Mouse (Mus musculus): ENCODE measurements around the gene Gm16253. TPM values are rescaled to one million over a fixed set of nuclear protein-coding genes. Genes with fewer than 3 reads are reported as not detected.
A peak's percentile ranks its signal among the peaks of the same experiment; 100 is the strongest.

Gm16253 gene
- not detected in 2 replicates for polyA plus RNA-seq (2011; ENCODE audit: insufficient read depth, insufficient read length, low replicate concordance, missing spikeins)

- Histone ChIP-seq H3K4me3 (replicated peaks; ENCODE audit: control insufficient read depth, low read depth, low read length) (peak within 1 kb of the TSS; percentile 24), H3K4me1 (ENCODE audit: control insufficient read depth, insufficient read depth, low read length) (peaks cover 1% of the 10 kb centered on the region; the same call in 1 of the 2 replicates), H3K27ac (ENCODE audit: control insufficient read depth, insufficient read depth, low read depth, low read length, poor library complexity) (peak within 1 kb of the TSS; percentile 50)
- 19% methylated on average over 17 of the region's 17 CpGs for WGBS
- no peak for TF ChIP-seq POLR2A (IDR thresholded peaks at IDR 0.05; ENCODE audit: borderline replicate concordance, control insufficient read depth, low read depth, low read length)
- no peak for TF ChIP-seq CTCF (IDR thresholded peaks at IDR 0.05; ENCODE audit: control insufficient read depth, insufficient read depth, low read length)
Observed at GRCm38 (mm10) chr3:96576690-96577541, at the start of gene Gm16253. Gm16253 (plus strand) TSS chr3:96576984.

- WGBS: 38% methylated on average over 9 of the region's 9 CpGs
- H3K4me3 ChIP-seq (replicated peaks; ENCODE audit: control insufficient read depth, low read depth, low read length): no peak overlapping the region
- TF ChIP-seq CTCF (IDR thresholded peaks at IDR 0.05; ENCODE audit: control insufficient read depth, insufficient read depth, low read length): no peak
- TF ChIP-seq POLR2A (IDR thresholded peaks at IDR 0.05; ENCODE audit: borderline replicate concordance, control insufficient read depth, low read depth, low read length): no peak
- H3K27ac ChIP-seq (ENCODE audit: control insufficient read depth, insufficient read depth, low read depth, low read length, poor library complexity): no peak overlapping the region
- no peaks in the 10 kb centered on the region for H3K4me1 ChIP-seq (ENCODE audit: control insufficient read depth, insufficient read depth, low read length)
Observed at GRCm38 (mm10) chr3:96528506-96528905, 48.3 kb upstream of the Gm16253 start.

GRCm38 (mm10) chr3:96532050-96532449 is 44.7 kb upstream of the Gm16253 start:
- Histone ChIP-seq H3K4me3 (replicated peaks; ENCODE audit: control insufficient read depth, low read depth, low read length) (no peak overlapping the region), H3K4me1 (ENCODE audit: control insufficient read depth, insufficient read depth, low read length) (no peaks in the 10 kb centered on the region), H3K27ac (ENCODE audit: control insufficient read depth, insufficient read depth, low read depth, low read length, poor library complexity) (no peak overlapping the region)
- 49% methylated on average over 7 of the region's 7 CpGs for WGBS
- no peak for TF ChIP-seq POLR2A (IDR thresholded peaks at IDR 0.05; ENCODE audit: borderline replicate concordance, control insufficient read depth, low read depth, low read length)
- TF ChIP-seq CTCF (IDR thresholded peaks at IDR 0.05; ENCODE audit: control insufficient read depth, insufficient read depth, low read length): no peak

GRCm38 (mm10) chr3:96534300-96534699 is 42.5 kb upstream of the Gm16253 start:
- H3K27ac ChIP-seq (ENCODE audit: control insufficient read depth, insufficient read depth, low read depth, low read length, poor library complexity): no peak overlapping the region

GRCm38 (mm10) chr3:96539316-96539715 is 37.5 kb upstream of the Gm16253 start:
- 78% methylated on average over 2 of the region's 2 CpGs for WGBS
- H3K4me3 ChIP-seq (replicated peaks; ENCODE audit: control insufficient read depth, low read depth, low read length): no peak overlapping the region
- H3K27ac ChIP-seq (ENCODE audit: control insufficient read depth, insufficient read depth, low read depth, low read length, poor library complexity): no peak overlapping the region
- TF ChIP-seq POLR2A (IDR thresholded peaks at IDR 0.05; ENCODE audit: borderline replicate concordance, control insufficient read depth, low read depth, low read length): no peak
- no peak for TF ChIP-seq CTCF (IDR thresholded peaks at IDR 0.05; ENCODE audit: control insufficient read depth, insufficient read depth, low read length)
- H3K4me1 ChIP-seq (ENCODE audit: control insufficient read depth, insufficient read depth, low read length): no peaks in the 10 kb centered on the region

More at GRCm38 (mm10) chr3:96534300-96534699, 42.5 kb upstream of the Gm16253 start:
- Histone ChIP-seq H3K4me1 (ENCODE audit: control insufficient read depth, insufficient read depth, low read length) (no peaks in the 10 kb centered on the region), H3K4me3 (replicated peaks; ENCODE audit: control insufficient read depth, low read depth, low read length) (no peak overlapping the region)
- WGBS: 60% methylated on average over 2 of the region's 2 CpGs
- no peak for TF ChIP-seq POLR2A (IDR thresholded peaks at IDR 0.05; ENCODE audit: borderline replicate concordance, control insufficient read depth, low read depth, low read length)
- no peak for TF ChIP-seq CTCF (IDR thresholded peaks at IDR 0.05; ENCODE audit: control insufficient read depth, insufficient read depth, low read length)

- Histone ChIP-seq H3K27ac (ENCODE audit: control insufficient read depth, insufficient read depth, low read depth, low read length, poor library complexity) (no peak overlapping the region), H3K4me1 (ENCODE audit: control insufficient read depth, insufficient read depth, low read length) (no peaks in the 10 kb centered on the region), H3K4me3 (replicated peaks; ENCODE audit: control insufficient read depth, low read depth, low read length) (no peak overlapping the region)
- WGBS: 61% methylated on average over 6 of the region's 6 CpGs
- TF ChIP-seq CTCF (IDR thresholded peaks at IDR 0.05; ENCODE audit: control insufficient read depth, insufficient read depth, low read length): no peak
- TF ChIP-seq POLR2A (IDR thresholded peaks at IDR 0.05; ENCODE audit: borderline replicate concordance, control insufficient read depth, low read depth, low read length): no peak
Observed at GRCm38 (mm10) chr3:96540740-96541139, 36.0 kb upstream of the Gm16253 start.

GRCm38 (mm10) chr3:96541328-96542078 is 35.3 kb upstream of the Gm16253 start:
- no peak overlapping the region for H3K4me3 ChIP-seq (replicated peaks; ENCODE audit: control insufficient read depth, low read depth, low read length)
- H3K4me1 ChIP-seq (ENCODE audit: control insufficient read depth, insufficient read depth, low read length): no peaks in the 10 kb centered on the region
- no peak overlapping the region for H3K27ac ChIP-seq (ENCODE audit: control insufficient read depth, insufficient read depth, low read depth, low read length, poor library complexity)
- TF ChIP-seq CTCF (IDR thresholded peaks at IDR 0.05; ENCODE audit: control insufficient read depth, insufficient read depth, low read length) (no peak), POLR2A (IDR thresholded peaks at IDR 0.05; ENCODE audit: borderline replicate concordance, control insufficient read depth, low read depth, low read length) (no peak)
- 52% methylated on average over 14 of the region's 14 CpGs for WGBS

GRCm38 (mm10) chr3:96542554-96542953 is 34.2 kb upstream of the Gm16253 start:
- no peak overlapping the region for H3K27ac ChIP-seq (ENCODE audit: control insufficient read depth, insufficient read depth, low read depth, low read length, poor library complexity)

More at GRCm38 (mm10) chr3:96542554-96542953, 34.2 kb upstream of the Gm16253 start:
- 73% methylated on average over 8 of the region's 8 CpGs for WGBS
- TF ChIP-seq POLR2A (IDR thresholded peaks at IDR 0.05; ENCODE audit: borderline replicate concordance, control insufficient read depth, low read depth, low read length) (no peak), CTCF (IDR thresholded peaks at IDR 0.05; ENCODE audit: control insufficient read depth, insufficient read depth, low read length) (no peak)
- Histone ChIP-seq H3K4me3 (replicated peaks; ENCODE audit: control insufficient read depth, low read depth, low read length) (no peak overlapping the region), H3K4me1 (ENCODE audit: control insufficient read depth, insufficient read depth, low read length) (no peaks in the 10 kb centered on the region; the same call in 1 of the 2 replicates)

All from bone marrow, adult 2 months (tissue).